Mouse (Mus musculus): ENCODE data around the gene Crk. TPM values are rescaled to one million over a fixed set of nuclear protein-coding genes. Genes with fewer than 3 reads are reported as not detected.
A peak's percentile ranks its signal among the peaks of the same experiment; 100 is the strongest.
"Not testable (repeated sequence)": the region's sequence is repeated elsewhere in the genome, so short reads cannot be mapped to it uniquely, and the experiment has no call there.

The Crk gene
- polyA plus RNA-seq, 1 experiment = 91.5 TPM

DNA sequence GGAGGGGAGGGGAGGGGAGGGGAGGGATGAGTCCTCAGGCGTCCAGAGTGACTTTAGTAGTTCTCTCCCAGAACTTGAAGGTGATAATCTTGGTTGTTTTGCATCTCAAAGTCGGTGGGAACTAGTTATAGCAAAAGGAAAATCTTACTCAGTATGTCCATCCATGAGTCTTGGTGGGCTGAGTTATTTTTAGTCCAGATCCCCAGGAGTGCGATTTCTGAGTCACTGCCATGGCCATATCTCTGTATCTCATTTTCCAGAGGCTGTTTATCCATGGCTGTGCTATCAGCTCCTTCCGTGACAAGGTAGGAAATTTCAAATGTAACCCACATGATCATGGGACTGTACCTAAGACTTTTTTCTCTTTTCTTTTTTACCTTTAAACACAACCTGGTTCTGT is 43.3 kb downstream of the Crk start:
- TF ChIP-seq EP300 (IDR thresholded peaks at IDR 0.05; ENCODE audit: insufficient read depth, low read depth, low read length) (no peak), CTCF (IDR thresholded peaks at IDR 0.05; ENCODE audit: low read depth, low read length) (no peak), POLR2A (IDR thresholded peaks at IDR 0.05; ENCODE audit: insufficient read depth, low read length) (no peak)
- H3K4me1 ChIP-seq (ENCODE audit: control insufficient read depth, insufficient read depth, low read length) = no peaks in the 10 kb centered on the region
- no peaks in the 10 kb centered on the region for H3K27me3 ChIP-seq (ENCODE audit: control insufficient read depth, insufficient read depth, low read length, poor library complexity, severe bottlenecking)
- H3K4me3 ChIP-seq (ENCODE audit: low read depth, low read length) = no peak overlapping the region
- H3K9me3 ChIP-seq (replicated peaks; ENCODE audit: control insufficient read depth, insufficient read depth, low read length, poor library complexity, severe bottlenecking) = 0 out of 2 replicates have a peak, but pooled peaks cover 3% of the 10 kb centered on the region
- H3K9ac ChIP-seq (ENCODE audit: low read depth, poor library complexity, severe bottlenecking) = no peak overlapping the region
- H3K36me3 ChIP-seq (ENCODE audit: control insufficient read depth, insufficient read depth, low read length, poor library complexity, severe bottlenecking) = no peaks in the 10 kb centered on the region
- H3K27ac ChIP-seq (ENCODE audit: insufficient read depth, low read length) = no peak overlapping the region

DNA sequence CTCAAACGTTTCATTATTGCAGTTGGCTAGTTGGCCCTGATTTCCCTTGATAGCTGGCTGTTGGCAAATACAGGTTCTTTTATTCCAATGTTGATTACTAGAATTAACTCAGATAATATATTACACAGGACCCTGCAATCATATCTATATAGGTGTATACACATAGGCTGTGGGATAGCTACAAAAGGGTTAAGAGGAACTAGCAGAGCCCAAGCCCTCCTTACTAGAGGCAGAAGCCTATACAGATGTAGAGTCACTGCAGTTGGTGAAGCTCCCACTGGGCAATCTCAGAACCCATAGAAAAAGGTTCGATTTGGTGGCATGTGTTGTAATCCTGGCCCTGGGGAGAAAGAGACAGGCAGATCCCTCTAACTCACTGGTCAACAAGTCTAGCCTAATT is 48.1 kb downstream of the Crk start:
- no peaks in the 10 kb centered on the region for H3K36me3 ChIP-seq (ENCODE audit: control insufficient read depth, insufficient read depth, low read length, poor library complexity, severe bottlenecking)
- H3K9ac ChIP-seq (ENCODE audit: low read depth, poor library complexity, severe bottlenecking) = no peak overlapping the region
- TF ChIP-seq CTCF (IDR thresholded peaks at IDR 0.05; ENCODE audit: low read depth, low read length) (no peak), POLR2A (IDR thresholded peaks at IDR 0.05; ENCODE audit: insufficient read depth, low read length) (no peak), EP300 (IDR thresholded peaks at IDR 0.05; ENCODE audit: insufficient read depth, low read depth, low read length) (no peak)
- no peaks in the 10 kb centered on the region for H3K9me3 ChIP-seq (replicated peaks; ENCODE audit: control insufficient read depth, insufficient read depth, low read length, poor library complexity, severe bottlenecking)
- H3K27ac ChIP-seq (ENCODE audit: insufficient read depth, low read length) = no peak overlapping the region
- no peak overlapping the region for H3K4me3 ChIP-seq (ENCODE audit: low read depth, low read length)
- H3K27me3 ChIP-seq (ENCODE audit: control insufficient read depth, insufficient read depth, low read length, poor library complexity, severe bottlenecking) = no peaks in the 10 kb centered on the region
- H3K4me1 ChIP-seq (ENCODE audit: control insufficient read depth, insufficient read depth, low read length) = no peaks in the 10 kb centered on the region

DNA sequence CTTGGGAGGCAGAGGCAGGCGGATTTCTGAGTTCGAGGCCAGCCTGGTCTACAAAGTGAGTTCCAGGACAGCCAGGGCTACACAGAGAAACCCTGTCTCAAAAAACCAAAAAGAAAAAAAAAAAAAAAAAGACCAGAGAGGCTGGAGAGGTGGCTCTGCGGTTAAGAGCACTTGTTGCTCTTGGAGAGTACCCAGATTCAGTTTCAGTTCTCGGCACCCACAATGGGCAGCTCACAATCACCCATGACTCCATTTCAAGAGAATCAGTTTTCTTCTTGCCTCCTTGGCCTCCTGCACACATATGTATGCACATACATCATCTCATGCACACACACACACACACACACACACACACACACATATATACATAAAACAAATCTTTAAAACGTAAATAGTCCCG is 48.6 kb downstream of the Crk start:
- not testable (repeated sequence) for H3K4me3 ChIP-seq (ENCODE audit: low read depth, low read length); H3K9ac ChIP-seq (ENCODE audit: low read depth, poor library complexity, severe bottlenecking)

DNA sequence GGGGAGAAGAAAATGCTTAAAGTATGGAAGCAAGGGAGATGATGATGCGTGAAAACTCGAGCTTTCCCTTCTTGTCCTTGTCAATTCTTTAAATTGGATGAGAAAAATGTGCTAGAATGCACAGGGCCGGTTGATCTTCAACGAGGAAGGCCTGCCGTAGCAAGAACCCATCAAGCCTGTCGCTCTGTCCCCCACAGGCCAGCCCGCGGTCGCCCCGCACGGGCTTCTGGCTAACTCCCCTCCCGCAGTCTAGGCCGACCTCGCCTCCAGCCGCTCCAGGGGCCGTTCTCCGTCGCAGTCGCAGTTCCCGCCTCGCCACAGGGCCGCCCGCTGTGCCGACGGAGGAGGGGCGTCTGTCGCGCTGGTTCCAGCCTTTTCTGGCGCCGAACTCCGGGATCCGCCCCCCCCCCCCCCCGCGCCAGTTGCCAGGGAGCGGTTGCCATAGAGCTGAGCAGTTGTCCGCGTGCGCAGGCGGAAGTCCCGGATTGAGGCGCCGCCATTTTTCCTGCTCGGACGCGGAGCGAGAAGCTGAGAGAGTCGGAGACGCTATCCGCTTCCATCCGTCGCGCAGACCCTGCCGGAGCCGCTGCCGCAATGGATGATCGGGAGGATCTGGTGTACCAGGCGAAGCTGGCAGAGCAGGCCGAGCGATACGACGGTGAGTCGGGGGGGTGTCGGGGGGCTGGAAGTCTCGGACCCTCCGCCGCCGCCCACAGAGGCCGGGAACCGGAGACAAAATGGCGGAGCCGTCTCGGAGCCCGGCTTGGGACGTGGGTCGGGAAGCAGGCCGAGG is 53.6 kb downstream of the Crk start, which contains the start of gene Ywhae:
Gene Ywhae (plus strand): TSS at position 436 of the 793 bp plus-strand sequence.
- Histone ChIP-seq H3K36me3 (ENCODE audit: control insufficient read depth, insufficient read depth, low read length, poor library complexity, severe bottlenecking) (peaks cover 18% of the 10 kb centered on the region), H3K4me1 (ENCODE audit: control insufficient read depth, insufficient read depth, low read length) (peaks cover 2% of the 10 kb centered on the region), H3K27ac (ENCODE audit: insufficient read depth, low read length) (peak within 1 kb of the TSS; percentile 74), H3K27me3 (ENCODE audit: control insufficient read depth, insufficient read depth, low read length, poor library complexity, severe bottlenecking) (no peaks in the 10 kb centered on the region), H3K9ac (ENCODE audit: low read depth, poor library complexity, severe bottlenecking) (peak within 1 kb of the TSS; percentile 100), H3K9me3 (replicated peaks; ENCODE audit: control insufficient read depth, insufficient read depth, low read length, poor library complexity, severe bottlenecking) (no peaks in the 10 kb centered on the region), H3K4me3 (ENCODE audit: low read depth, low read length) (peak within 1 kb of the TSS; percentile 73)
- TF ChIP-seq CTCF (IDR thresholded peaks at IDR 0.05; ENCODE audit: low read depth, low read length) (no peak), EP300 (IDR thresholded peaks at IDR 0.05; ENCODE audit: insufficient read depth, low read depth, low read length) (no peak), POLR2A (IDR thresholded peaks at IDR 0.05; ENCODE audit: insufficient read depth, low read length) (peak; percentile 27)

More for the DNA sequence above, 48.6 kb downstream of the Crk start:
- not testable (repeated sequence) for H3K4me1 ChIP-seq (ENCODE audit: control insufficient read depth, insufficient read depth, low read length); H3K27me3 ChIP-seq (ENCODE audit: control insufficient read depth, insufficient read depth, low read length, poor library complexity, severe bottlenecking); H3K36me3 ChIP-seq (ENCODE audit: control insufficient read depth, insufficient read depth, low read length, poor library complexity, severe bottlenecking); H3K9me3 ChIP-seq (replicated peaks; ENCODE audit: control insufficient read depth, insufficient read depth, low read length, poor library complexity, severe bottlenecking); H3K27ac ChIP-seq (ENCODE audit: insufficient read depth, low read length)

DNA sequence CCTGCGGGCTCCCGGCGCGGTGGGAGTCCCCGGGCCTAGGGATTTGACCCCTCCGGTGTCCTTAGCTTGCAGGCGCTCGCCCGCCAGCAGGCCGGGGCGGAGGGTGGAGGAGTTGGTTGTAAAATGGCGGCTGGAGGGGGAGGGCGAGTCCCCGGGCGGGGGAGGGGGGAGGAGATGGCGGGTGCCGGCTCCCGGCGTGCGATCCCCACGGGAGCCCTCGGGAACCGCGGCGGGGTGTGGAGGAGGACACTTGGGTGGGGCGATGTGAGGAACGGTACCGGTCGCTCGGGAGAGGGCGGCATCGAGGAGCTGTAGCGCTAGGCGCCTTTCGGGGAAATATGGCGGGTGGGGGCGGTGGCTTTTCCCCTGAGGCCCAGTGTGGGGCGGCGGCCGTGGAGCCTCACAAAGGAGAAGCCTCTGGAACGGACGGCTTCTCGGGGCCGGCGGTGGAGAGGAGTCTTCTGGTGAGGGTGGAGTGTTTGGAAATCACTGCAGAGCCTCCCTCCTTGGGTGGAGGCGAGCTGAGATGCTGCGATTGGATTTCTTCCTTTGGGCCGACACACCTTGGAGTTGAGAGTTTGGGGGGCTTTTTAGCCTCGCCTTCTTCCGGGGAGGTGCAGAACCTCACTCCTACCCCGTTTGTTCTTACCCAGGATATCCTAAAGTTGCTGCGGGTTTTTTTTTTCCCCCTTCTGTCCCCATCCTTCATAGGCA is 54.3 kb downstream of the Crk start:
- Histone ChIP-seq H3K9me3 (replicated peaks; ENCODE audit: control insufficient read depth, insufficient read depth, low read length, poor library complexity, severe bottlenecking) (no peaks in the 10 kb centered on the region), H3K27ac (ENCODE audit: insufficient read depth, low read length) (peak overlapping the region; percentile 74), H3K27me3 (ENCODE audit: control insufficient read depth, insufficient read depth, low read length, poor library complexity, severe bottlenecking) (no peaks in the 10 kb centered on the region), H3K4me3 (ENCODE audit: low read depth, low read length) (peak overlapping the region; percentile 68), H3K4me1 (ENCODE audit: control insufficient read depth, insufficient read depth, low read length) (peaks cover 4% of the 10 kb centered on the region), H3K9ac (ENCODE audit: low read depth, poor library complexity, severe bottlenecking) (peak overlapping the region; percentile 100), H3K36me3 (ENCODE audit: control insufficient read depth, insufficient read depth, low read length, poor library complexity, severe bottlenecking) (peaks cover 25% of the 10 kb centered on the region)
- TF ChIP-seq CTCF (IDR thresholded peaks at IDR 0.05; ENCODE audit: low read depth, low read length) (no peak), EP300 (IDR thresholded peaks at IDR 0.05; ENCODE audit: insufficient read depth, low read depth, low read length) (no peak), POLR2A (IDR thresholded peaks at IDR 0.05; ENCODE audit: insufficient read depth, low read length) (no peak)
